Mouse (Mus musculus) heart, embryonic 11.5 days (tissue): Measurements from ENCODE around the gene St6galnac3. TPM values are rescaled to one million over a fixed set of nuclear protein-coding genes. Genes with fewer than 3 reads are reported as not detected.
A peak's percentile ranks its signal among the peaks of the same experiment; 100 is the strongest.

Experiments used
- ATAC-seq: fragments of 200-750 bp; cut with Nextera tagmentation; replicated peaks from 2 replicates; pipeline ENCODE4 v1.8.0; 2017; ENCODE audit warnings: moderate library complexity; ENCODE audit not compliant: insufficient number of reproducible peaks, low FRiP score, low TSS enrichment
- H3K27ac ChIP-seq: fragments of 300-500 bp; sonication (generic); 2 replicates; pipeline ENCODE4 v1.5.1; 2014; ENCODE audit warnings: mild to moderate bottlenecking, low read depth, low read length
- H3K27me3 ChIP-seq: fragments of 300-500 bp; sonication (generic); 2 replicates; pipeline ENCODE4 v1.6.1; 2014; ENCODE audit warnings: mild to moderate bottlenecking, low read length, mixed read lengths; ENCODE audit not compliant: control insufficient read depth, insufficient read depth
- H3K36me3 ChIP-seq: fragments of 300-500 bp; sonication (generic); 2 replicates; pipeline ENCODE4 v1.6.1; 2014; ENCODE audit warnings: mild to moderate bottlenecking, low read length, moderate library complexity, mixed read lengths; ENCODE audit not compliant: control insufficient read depth, insufficient read depth
- H3K4me1 ChIP-seq: fragments of 300-500 bp; sonication (generic); 2 replicates; pipeline ENCODE4 v1.6.1; 2014; ENCODE audit warnings: low read length; ENCODE audit not compliant: control insufficient read depth, insufficient read depth
- H3K4me2 ChIP-seq: fragments of 300-500 bp; sonication (generic); 2 replicates; pipeline ENCODE4 v1.6.1; 2014; ENCODE audit warnings: mild to moderate bottlenecking, moderate library complexity
- H3K4me3 ChIP-seq: fragments of 300-500 bp; sonication (generic); 2 replicates; pipeline ENCODE4 v1.5.1; 2014; ENCODE audit warnings: low read depth, low read length
- H3K9ac ChIP-seq: fragments of 300-500 bp; sonication (generic); 2 replicates; pipeline ENCODE4 v1.6.1; 2014; ENCODE audit warnings: mild to moderate bottlenecking, low read depth, low read length, moderate library complexity
- H3K9me3 ChIP-seq: fragments of 300-500 bp; sonication (generic); replicated peaks from 2 replicates; pipeline ENCODE4 v1.6.1; 2016; ENCODE audit warnings: low read length; ENCODE audit not compliant: control insufficient read depth
- WGBS: fragments of 180-500 bp; shearing (Covaris S2); extraction: QIAGEN DNeasy Blood & Tissue Kit; methylation state at CpG from one replicate; pipeline ENCODE4 v1.1.7; 2014; ENCODE audit not compliant: insufficient replicate concordance; 5-methylcytosine and 5-hydroxymethylcytosine counted together
- polyA plus RNA-seq: library from polyadenylated mRNA; unstranded; fragments of >200 nt; fragmentation: Nextera tagmentation; extraction: Ambion mirVana; gene quantifications from 2 replicates; pipeline ENCODE4 v1.2.1, GENCODE M21; 2014

Gene St6galnac3
- polyA plus RNA-seq, 1 experiment from 2014 or later = 29.6 TPM

GRCm38 (mm10) chr3:153715646-153716045, 9.3 kb downstream of the St6galnac3 start:
- Histone ChIP-seq H3K36me3 (no peaks in the 10 kb centered on the region), H3K4me3 (no peak overlapping the region), H3K9ac (no peak overlapping the region), H3K4me1 (peaks cover 35% of the 10 kb centered on the region), H3K9me3 (peaks cover 4% of the 10 kb centered on the region; the same call in 1 of the 2 replicates), H3K27ac (no peak overlapping the region), H3K27me3 (no peaks in the 10 kb centered on the region), H3K4me2 (no peak overlapping the region)
- 55% methylated on average over 7 of the region's 7 CpGs for WGBS
- ATAC-seq = no peak

GRCm38 (mm10) chr3:153710545-153710944, 14.4 kb downstream of the St6galnac3 start:
- Histone ChIP-seq H3K36me3 (no peaks in the 10 kb centered on the region), H3K4me3 (no peak overlapping the region), H3K9ac (no peak overlapping the region), H3K27me3 (no peaks in the 10 kb centered on the region; the same call in 1 of the 2 replicates), H3K4me2 (no peak overlapping the region), H3K9me3 (peaks cover 4% of the 10 kb centered on the region; the same call in 1 of the 2 replicates), H3K4me1 (peaks cover 6% of the 10 kb centered on the region), H3K27ac (no peak overlapping the region)
- no peak for ATAC-seq
- WGBS = 41% methylated on average over 1 of the region's 1 CpGs

- H3K4me1 ChIP-seq = peaks cover 7% of the 10 kb centered on the region
- no peak overlapping the region for H3K9ac ChIP-seq
- no peak for ATAC-seq
- H3K4me3 ChIP-seq = no peak overlapping the region
- H3K4me2 ChIP-seq = no peak overlapping the region
- no peaks in the 10 kb centered on the region for H3K36me3 ChIP-seq
- no peak overlapping the region for H3K27ac ChIP-seq
- WGBS = 69% methylated on average over 6 of the region's 6 CpGs
- H3K27me3 ChIP-seq = no peaks in the 10 kb centered on the region; the same call in 1 of the 2 replicates
- H3K9me3 ChIP-seq = no peaks in the 10 kb centered on the region
Measured at GRCm38 (mm10) chr3:153707687-153708086, 17.3 kb downstream of the St6galnac3 start.

GRCm38 (mm10) chr3:153706901-153707300, 18.1 kb downstream of the St6galnac3 start:
- Histone ChIP-seq H3K36me3 (no peaks in the 10 kb centered on the region), H3K27ac (no peak overlapping the region), H3K4me3 (no peak overlapping the region), H3K27me3 (no peaks in the 10 kb centered on the region; the same call in 1 of the 2 replicates), H3K9ac (no peak overlapping the region), H3K9me3 (no peaks in the 10 kb centered on the region), H3K4me1 (peaks cover 15% of the 10 kb centered on the region), H3K4me2 (no peak overlapping the region)
- 74% methylated on average over 1 of the region's 1 CpGs for WGBS
- ATAC-seq = no peak

- H3K27me3 ChIP-seq = no peaks in the 10 kb centered on the region; the same call in 1 of the 2 replicates
- no peak overlapping the region; the same call in 1 of the 2 replicates for H3K4me2 ChIP-seq
- no peak overlapping the region for H3K27ac ChIP-seq
- H3K4me3 ChIP-seq = no peak overlapping the region
- H3K9me3 ChIP-seq = no peaks in the 10 kb centered on the region
- peaks cover 30% of the 10 kb centered on the region for H3K4me1 ChIP-seq
- no peak for ATAC-seq
- no peaks in the 10 kb centered on the region for H3K36me3 ChIP-seq
- 51% methylated on average over 15 of the region's 15 CpGs for WGBS
- H3K9ac ChIP-seq = peak overlapping the region; percentile 22; the same call in 1 of the 2 replicates
Measured at GRCm38 (mm10) chr3:153701752-153702740, 22.9 kb downstream of the St6galnac3 start.

- Histone ChIP-seq H3K9me3 (no peaks in the 10 kb centered on the region), H3K9ac (0 out of 2 replicates have a peak overlapping the region, but pooled peaks have one; percentile 22), H3K36me3 (no peaks in the 10 kb centered on the region), H3K27ac (no peak overlapping the region), H3K27me3 (no peaks in the 10 kb centered on the region), H3K4me1 (peaks cover 27% of the 10 kb centered on the region), H3K4me2 (no peak overlapping the region), H3K4me3 (no peak overlapping the region)
- no peak for ATAC-seq
- 43% methylated on average over 7 of the region's 7 CpGs for WGBS
Measured at GRCm38 (mm10) chr3:153701172-153701571, 23.8 kb downstream of the St6galnac3 start.

GRCm38 (mm10) chr3:153699086-153699485, 25.9 kb downstream of the St6galnac3 start:
- H3K4me1 ChIP-seq = peaks cover 27% of the 10 kb centered on the region
- ATAC-seq = no peak
- H3K27ac ChIP-seq = no peak overlapping the region

GRCm38 (mm10) chr3:153692978-153693377, 32.0 kb downstream of the St6galnac3 start:
- no peak overlapping the region for H3K9ac ChIP-seq
- ATAC-seq = no peak
- peaks cover 51% of the 10 kb centered on the region for H3K4me1 ChIP-seq

More at GRCm38 (mm10) chr3:153699086-153699485, 25.9 kb downstream of the St6galnac3 start:
- 83% methylated on average over 8 of the region's 8 CpGs for WGBS
- Histone ChIP-seq H3K9me3 (no peaks in the 10 kb centered on the region), H3K9ac (no peak overlapping the region), H3K36me3 (no peaks in the 10 kb centered on the region), H3K27me3 (no peaks in the 10 kb centered on the region), H3K4me2 (no peak overlapping the region), H3K4me3 (no peak overlapping the region)

More at GRCm38 (mm10) chr3:153692978-153693377, 32.0 kb downstream of the St6galnac3 start:
- 54% methylated on average over 7 of the region's 7 CpGs for WGBS
- Histone ChIP-seq H3K27me3 (no peaks in the 10 kb centered on the region), H3K27ac (0 out of 2 replicates have a peak overlapping the region, but pooled peaks have one; percentile 0), H3K9me3 (no peaks in the 10 kb centered on the region), H3K36me3 (no peaks in the 10 kb centered on the region), H3K4me2 (no peak overlapping the region), H3K4me3 (no peak overlapping the region)
